Mouse (Mus musculus): ENCODE data around the gene 4932438H23Rik. TPM values are rescaled to one million over a fixed set of nuclear protein-coding genes. Genes with fewer than 3 reads are reported as not detected.
"Not testable (repeated sequence)": the region's sequence is repeated elsewhere in the genome, so short reads cannot be mapped to it uniquely, and the experiment has no call there.

The 4932438H23Rik gene
- polyA plus RNA-seq, 1 experiment: 1.4 TPM

GRCm38 (mm10) chr16:91081508-91081907, 13.4 kb downstream of the 4932438H23Rik start:
- TF ChIP-seq CTCF (IDR thresholded peaks at IDR 0.05; ENCODE audit: borderline replicate concordance, insufficient read depth, low read depth, low read length): peak; percentile 87
- no peak for TF ChIP-seq POLR2A (IDR thresholded peaks at IDR 0.05; ENCODE audit: borderline replicate concordance, insufficient read depth, low read length)
- WGBS: 14% methylated on average over 11 of the region's 12 CpGs

GRCm38 (mm10) chr16:91076180-91076579, 18.7 kb downstream of the 4932438H23Rik start:
- 71% methylated on average over 5 of the region's 5 CpGs for WGBS

More at GRCm38 (mm10) chr16:91081508-91081907, 13.4 kb downstream of the 4932438H23Rik start:
- Histone ChIP-seq H3K27ac (ENCODE audit: insufficient read depth, low read length) (no peak overlapping the region), H3K4me1 (ENCODE audit: control insufficient read depth, insufficient read depth, low read length) (peaks cover 9% of the 10 kb centered on the region), H3K4me3 (replicated peaks; ENCODE audit: insufficient read depth, low read depth, low read length) (no peak overlapping the region), H3K27me3 (ENCODE audit: control insufficient read depth, insufficient read depth, low read length) (no peaks in the 10 kb centered on the region)
- peak; percentile 69 to 80 for DNase-seq

GRCm38 (mm10) chr16:91075423-91075822, 19.5 kb downstream of the 4932438H23Rik start:
- H3K4me3 ChIP-seq (replicated peaks; ENCODE audit: insufficient read depth, low read depth, low read length); H3K27me3 ChIP-seq (ENCODE audit: control insufficient read depth, insufficient read depth, low read length); H3K27ac ChIP-seq (ENCODE audit: insufficient read depth, low read length); H3K4me1 ChIP-seq (ENCODE audit: control insufficient read depth, insufficient read depth, low read length); DNase-seq: not testable (repeated sequence)
- 85% methylated on average over 8 of the region's 8 CpGs for WGBS

More at GRCm38 (mm10) chr16:91076180-91076579, 18.7 kb downstream of the 4932438H23Rik start:
- TF ChIP-seq CTCF (IDR thresholded peaks at IDR 0.05; ENCODE audit: borderline replicate concordance, insufficient read depth, low read depth, low read length) (no peak), POLR2A (IDR thresholded peaks at IDR 0.05; ENCODE audit: borderline replicate concordance, insufficient read depth, low read length) (no peak)
- Histone ChIP-seq H3K4me1 (ENCODE audit: control insufficient read depth, insufficient read depth, low read length) (no peaks in the 10 kb centered on the region), H3K4me3 (replicated peaks; ENCODE audit: insufficient read depth, low read depth, low read length) (no peak overlapping the region), H3K27ac (ENCODE audit: insufficient read depth, low read length) (no peak overlapping the region), H3K27me3 (ENCODE audit: control insufficient read depth, insufficient read depth, low read length) (no peaks in the 10 kb centered on the region)
- DNase-seq: no peak

- peak; percentile 90 to 91 for DNase-seq
- no peak overlapping the region for H3K27ac ChIP-seq (ENCODE audit: insufficient read depth, low read length)
- H3K27me3 ChIP-seq (ENCODE audit: control insufficient read depth, insufficient read depth, low read length): no peaks in the 10 kb centered on the region; the same call in 1 of the 2 replicates
- TF ChIP-seq CTCF (IDR thresholded peaks at IDR 0.05; ENCODE audit: borderline replicate concordance, insufficient read depth, low read depth, low read length) (peak; percentile 91), POLR2A (IDR thresholded peaks at IDR 0.05; ENCODE audit: borderline replicate concordance, insufficient read depth, low read length) (no peak)
- WGBS: 45% methylated on average over 22 of the region's 24 CpGs
- no peak overlapping the region for H3K4me3 ChIP-seq (replicated peaks; ENCODE audit: insufficient read depth, low read depth, low read length)
- H3K4me1 ChIP-seq (ENCODE audit: control insufficient read depth, insufficient read depth, low read length): no peaks in the 10 kb centered on the region
These were observed 21.6 kb downstream of the 4932438H23Rik start for GRCm38 (mm10) chr16:91073163-91073892.

GRCm38 (mm10) chr16:91072256-91072655, 22.7 kb downstream of the 4932438H23Rik start:
- H3K4me1 ChIP-seq (ENCODE audit: control insufficient read depth, insufficient read depth, low read length): no peaks in the 10 kb centered on the region
- no peak overlapping the region for H3K27ac ChIP-seq (ENCODE audit: insufficient read depth, low read length)
- TF ChIP-seq POLR2A (IDR thresholded peaks at IDR 0.05; ENCODE audit: borderline replicate concordance, insufficient read depth, low read length) (no peak), CTCF (IDR thresholded peaks at IDR 0.05; ENCODE audit: borderline replicate concordance, insufficient read depth, low read depth, low read length) (no peak)
- H3K4me3 ChIP-seq (replicated peaks; ENCODE audit: insufficient read depth, low read depth, low read length): no peak overlapping the region
- DNase-seq: no peak
- 98% methylated on average over 1 of the region's 1 CpGs for WGBS
- H3K27me3 ChIP-seq (ENCODE audit: control insufficient read depth, insufficient read depth, low read length): no peaks in the 10 kb centered on the region; the same call in 1 of the 2 replicates

GRCm38 (mm10) chr16:91068969-91069368, 26.0 kb downstream of the 4932438H23Rik start:
- Histone ChIP-seq H3K4me3 (replicated peaks; ENCODE audit: insufficient read depth, low read depth, low read length) (no peak overlapping the region), H3K27me3 (ENCODE audit: control insufficient read depth, insufficient read depth, low read length) (no peaks in the 10 kb centered on the region; the same call in 1 of the 2 replicates), H3K4me1 (ENCODE audit: control insufficient read depth, insufficient read depth, low read length) (no peaks in the 10 kb centered on the region; the same call in 1 of the 2 replicates), H3K27ac (ENCODE audit: insufficient read depth, low read length) (no peak overlapping the region)
- no peak for TF ChIP-seq POLR2A (IDR thresholded peaks at IDR 0.05; ENCODE audit: borderline replicate concordance, insufficient read depth, low read length)
- 30% methylated on average over 12 of the region's 12 CpGs for WGBS
- DNase-seq: no peak

- no peak for DNase-seq
- no peak overlapping the region for H3K27ac ChIP-seq (ENCODE audit: insufficient read depth, low read length)
- H3K4me1 ChIP-seq (ENCODE audit: control insufficient read depth, insufficient read depth, low read length): no peaks in the 10 kb centered on the region; the same call in 1 of the 2 replicates
- no peak overlapping the region for H3K4me3 ChIP-seq (replicated peaks; ENCODE audit: insufficient read depth, low read depth, low read length)
- TF ChIP-seq POLR2A (IDR thresholded peaks at IDR 0.05; ENCODE audit: borderline replicate concordance, insufficient read depth, low read length) (no peak), CTCF (IDR thresholded peaks at IDR 0.05; ENCODE audit: borderline replicate concordance, insufficient read depth, low read depth, low read length) (no peak)
- H3K27me3 ChIP-seq (ENCODE audit: control insufficient read depth, insufficient read depth, low read length): no peaks in the 10 kb centered on the region; the same call in 1 of the 2 replicates
- WGBS: 95% methylated on average over 1 of the region's 1 CpGs
These were observed 27.8 kb downstream of the 4932438H23Rik start for GRCm38 (mm10) chr16:91067122-91067521.
